Mouse (Mus musculus) stomach, embryonic 15.5 days (tissue): ENCODE measurements around the gene Slfn5. TPM values are rescaled to one million over a fixed set of nuclear protein-coding genes. Genes with fewer than 3 reads are reported as not detected.

Experiments used
- ATAC-seq: fragments of 200-750 bp; cut with Nextera tagmentation; 2 replicates; pipeline ENCODE4 v1.8.0; 2017; ENCODE audit warnings: low read depth, moderate number of reproducible peaks, moderate TSS enrichment; ENCODE audit not compliant: insufficient read depth, low FRiP score
- H3K27ac ChIP-seq: fragments of 300-500 bp; sonication (generic); 2 replicates; pipeline ENCODE4 v1.5.1; 2015; ENCODE audit warnings: mild to moderate bottlenecking, inconsistent platforms
- H3K27me3 ChIP-seq: fragments of 300-500 bp; sonication (generic); replicated peaks from 2 replicates; pipeline ENCODE4 v1.6.1; 2015; ENCODE audit warnings: inconsistent platforms
- H3K36me3 ChIP-seq: fragments of 300-500 bp; sonication (generic); 2 replicates; pipeline ENCODE4 v1.6.1; 2015; ENCODE audit warnings: inconsistent platforms
- H3K4me1 ChIP-seq: fragments of 300-500 bp; sonication (generic); 2 replicates; pipeline ENCODE4 v1.6.1; 2015; ENCODE audit warnings: inconsistent platforms
- H3K4me2 ChIP-seq: fragments of 300-500 bp; sonication (generic); 2 replicates; pipeline ENCODE4 v1.6.1; 2015; ENCODE audit warnings: mild to moderate bottlenecking, inconsistent platforms
- H3K4me3 ChIP-seq: fragments of 300-500 bp; sonication (generic); replicated peaks from 2 replicates; pipeline ENCODE4 v1.5.1; 2015; ENCODE audit warnings: inconsistent platforms
- H3K9ac ChIP-seq: fragments of 300-500 bp; sonication (generic); 2 replicates; pipeline ENCODE4 v1.6.1; 2015; ENCODE audit warnings: inconsistent platforms
- H3K9me3 ChIP-seq: fragments of 300-500 bp; sonication (generic); 2 replicates; pipeline ENCODE4 v1.6.1; 2016; ENCODE audit warnings: inconsistent platforms
- WGBS: fragments of 180-500 bp; shearing (Covaris S2); methylation state at CpG from one replicate; pipeline ENCODE4 v1.1.7; 2015; 5-methylcytosine and 5-hydroxymethylcytosine counted together
- polyA plus RNA-seq: library from polyadenylated mRNA; unstranded; fragments of >200 nt; fragmentation: Nextera tagmentation; extraction: Ambion mirVana; gene quantifications from 2 replicates; pipeline ENCODE4 v1.2.1, GENCODE M21; 2015

The Slfn5 gene
- 2.4 and 2.5 TPM in 2 replicates for polyA plus RNA-seq

- H3K27me3 ChIP-seq = peaks cover 34% of the 10 kb centered on the region
- peaks cover 13% of the 10 kb centered on the region; the same call in 1 of the 2 replicates for H3K4me1 ChIP-seq
- H3K4me3 ChIP-seq = peak within 1 kb of the TSS; percentile 14
- H3K9ac ChIP-seq = no peak within 1 kb of the TSS
- no peak within 1 kb of the TSS for H3K27ac ChIP-seq
- WGBS = 7% methylated on average over 10 of the region's 10 CpGs
- H3K36me3 ChIP-seq = no peaks in the 10 kb centered on the region
- H3K4me2 ChIP-seq = peak within 1 kb of the TSS; percentile 37
- no peak for ATAC-seq
- no peaks in the 10 kb centered on the region for H3K9me3 ChIP-seq
Observed at GRCm38 (mm10) chr11:82950736-82951481, at the start of gene Slfn5. Gene Slfn5 (plus strand): TSS chr11:82951349.

DNA sequence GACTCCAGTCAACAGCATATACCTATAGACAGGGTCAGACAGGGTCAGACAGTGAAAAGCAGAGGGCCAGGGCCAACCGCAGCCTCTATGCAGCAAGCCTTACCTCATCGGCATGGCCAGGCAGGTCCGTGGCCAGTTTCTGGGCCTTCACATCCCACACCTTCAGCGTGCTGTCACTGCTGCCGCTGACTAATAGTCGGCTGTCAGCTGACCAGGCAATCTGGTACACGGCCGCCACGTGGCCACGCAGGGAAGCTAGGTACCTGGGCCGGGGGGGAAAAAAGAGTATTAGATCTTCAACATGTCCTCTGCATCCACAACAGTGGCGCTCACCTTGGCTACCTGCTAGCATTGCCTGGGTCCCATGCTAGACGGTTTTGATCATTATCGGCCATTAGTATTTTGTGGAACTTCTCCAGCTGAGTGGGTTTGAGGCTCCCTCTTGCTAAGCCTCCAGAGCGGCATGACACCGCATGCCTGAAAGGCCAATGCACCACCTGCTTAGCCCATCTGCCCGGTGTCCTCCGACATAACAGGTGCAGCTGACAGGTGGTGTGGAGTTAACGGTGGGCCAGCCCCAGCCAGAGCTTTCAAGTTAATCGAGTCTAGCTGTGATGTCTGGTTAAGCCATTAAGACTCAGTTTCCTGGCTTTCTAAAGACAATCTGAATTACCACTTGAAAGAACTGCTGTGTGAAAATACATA is 49.4 kb upstream of the Slfn5 start:
- Histone ChIP-seq H3K27me3 (no peaks in the 10 kb centered on the region), H3K36me3 (peaks cover 50% of the 10 kb centered on the region), H3K4me1 (no peaks in the 10 kb centered on the region), H3K27ac (no peak overlapping the region), H3K9me3 (no peaks in the 10 kb centered on the region), H3K4me3 (no peak overlapping the region), H3K4me2 (no peak overlapping the region), H3K9ac (no peak overlapping the region)
- no peak for ATAC-seq
- 91% methylated on average over 20 of the region's 20 CpGs for WGBS

GRCm38 (mm10) chr11:82904952-82905351 is 46.2 kb upstream of the Slfn5 start:
- Histone ChIP-seq H3K9me3 (no peaks in the 10 kb centered on the region), H3K27me3 (no peaks in the 10 kb centered on the region), H3K36me3 (peaks cover 45% of the 10 kb centered on the region), H3K4me3 (no peak overlapping the region), H3K4me1 (peaks cover 6% of the 10 kb centered on the region; the same call in 1 of the 2 replicates), H3K4me2 (no peak overlapping the region), H3K27ac (no peak overlapping the region), H3K9ac (no peak overlapping the region)
- WGBS = 65% methylated on average over 8 of the region's 8 CpGs
- no peak for ATAC-seq

DNA sequence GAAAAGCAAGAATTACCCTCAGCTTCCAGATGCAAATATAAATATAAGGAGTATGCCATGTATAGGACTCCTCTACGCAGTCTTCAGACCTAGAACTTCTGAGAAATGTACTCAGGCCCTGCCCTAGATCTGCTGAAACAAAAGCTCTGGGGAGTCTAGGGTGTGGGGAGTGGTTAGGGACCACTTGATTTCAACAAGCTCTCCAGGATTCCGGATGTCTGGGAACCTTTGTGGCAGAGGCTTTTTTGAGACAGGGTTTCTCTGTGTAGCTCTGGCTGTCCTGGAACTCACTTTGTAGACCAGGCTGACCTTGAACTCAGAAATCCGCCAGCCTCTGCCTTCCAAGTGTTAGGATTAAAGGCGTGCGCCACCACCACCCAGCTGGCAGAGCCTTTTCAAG is 45.3 kb upstream of the Slfn5 start:
- peaks cover 40% of the 10 kb centered on the region for H3K36me3 ChIP-seq
- no peaks in the 10 kb centered on the region for H3K9me3 ChIP-seq
- no peak for ATAC-seq

DNA sequence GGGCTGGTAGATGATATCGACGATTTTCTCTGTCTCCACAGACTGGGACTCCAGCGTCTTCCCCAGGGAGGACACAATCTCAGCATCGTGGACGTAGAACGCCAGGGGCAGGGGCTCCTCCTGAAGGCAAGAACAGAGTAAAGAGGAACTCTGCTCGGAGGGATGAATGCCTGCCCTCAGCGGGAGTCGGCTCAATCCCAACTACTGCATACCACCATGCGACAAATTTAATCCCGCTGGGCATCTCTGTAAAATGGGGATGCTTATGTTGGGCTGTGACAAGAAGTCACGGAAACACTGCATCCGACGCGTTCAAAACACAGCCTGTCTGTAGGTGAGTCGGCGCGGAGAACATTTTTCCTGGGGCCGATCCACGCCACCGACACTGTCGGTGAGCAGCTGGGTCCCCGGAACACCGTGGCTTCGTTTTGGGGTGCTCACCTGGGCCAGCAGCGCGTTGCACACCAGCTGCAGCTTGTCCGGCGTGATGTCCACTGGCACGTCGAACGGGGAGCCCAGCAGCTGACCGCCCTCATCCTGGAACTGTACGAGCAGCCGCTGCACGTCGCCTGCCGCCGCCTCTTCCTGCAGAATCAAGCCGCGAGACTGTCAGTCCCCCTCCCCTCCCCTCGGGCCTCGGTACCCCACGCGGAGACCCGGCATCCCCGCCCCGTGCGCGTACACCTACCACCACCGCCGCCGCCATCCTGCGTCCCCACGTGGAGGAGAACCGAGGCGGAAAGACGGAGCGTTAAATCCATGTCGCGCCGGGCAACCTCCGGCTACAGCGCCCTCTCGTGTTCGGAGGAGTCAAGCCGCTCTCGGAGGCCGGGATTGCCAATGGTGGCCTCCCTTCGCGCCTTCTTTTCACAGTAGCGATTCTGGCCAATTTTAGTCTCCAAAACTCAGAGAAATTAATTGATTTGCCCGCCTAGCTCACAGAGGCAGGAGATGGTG is 43.2 kb upstream of the Slfn5 start, which contains the start of gene Nle1:
Nle1 (minus strand) TSS at position 761 of the 957 bp plus-strand sequence.
- 1% methylated on average over 72 of the region's 73 CpGs for WGBS
- Histone ChIP-seq H3K27ac (no peak within 1 kb of the TSS), H3K9ac (peak within 1 kb of the TSS; percentile 71), H3K4me2 (peak within 1 kb of the TSS; percentile 87), H3K36me3 (peaks cover 26% of the 10 kb centered on the region), H3K4me1 (peaks cover 6% of the 10 kb centered on the region; the same call in 1 of the 2 replicates), H3K4me3 (peak within 1 kb of the TSS; percentile 85), H3K27me3 (no peaks in the 10 kb centered on the region), H3K9me3 (no peaks in the 10 kb centered on the region)
- ATAC-seq = peak; percentile 52; the same call in 1 of the 2 replicates

More for the DNA sequence above, 45.3 kb upstream of the Slfn5 start:
- Histone ChIP-seq H3K27ac (no peak overlapping the region), H3K4me3 (no peak overlapping the region), H3K27me3 (no peaks in the 10 kb centered on the region), H3K9ac (no peak overlapping the region), H3K4me1 (peaks cover 6% of the 10 kb centered on the region; the same call in 1 of the 2 replicates), H3K4me2 (no peak overlapping the region)
- WGBS = 86% methylated on average over 5 of the region's 5 CpGs

- H3K9ac ChIP-seq = no peak overlapping the region
Observed at GRCm38 (mm10) chr11:82908608-82908989, 42.5 kb upstream of the Slfn5 start.

GRCm38 (mm10) chr11:82910250-82910649 is 40.9 kb upstream of the Slfn5 start, which contains the start of gene Unc45b:
Gene Unc45b (plus strand): TSS chr11:82910550.
- Histone ChIP-seq H3K27ac (no peak within 1 kb of the TSS), H3K36me3 (peaks cover 4% of the 10 kb centered on the region; the same call in 1 of the 2 replicates), H3K27me3 (no peaks in the 10 kb centered on the region; the same call in 1 of the 2 replicates), H3K9ac (no peak within 1 kb of the TSS), H3K4me1 (peaks cover 6% of the 10 kb centered on the region; the same call in 1 of the 2 replicates), H3K4me2 (no peak within 1 kb of the TSS), H3K4me3 (no peak within 1 kb of the TSS), H3K9me3 (no peaks in the 10 kb centered on the region)
- no peak for ATAC-seq
- WGBS = 86% methylated on average over 4 of the region's 4 CpGs

More at GRCm38 (mm10) chr11:82908608-82908989, 42.5 kb upstream of the Slfn5 start:
- H3K4me1 ChIP-seq = peaks cover 6% of the 10 kb centered on the region; the same call in 1 of the 2 replicates
- H3K9me3 ChIP-seq = no peaks in the 10 kb centered on the region
- peak overlapping the region; percentile 85 for H3K4me3 ChIP-seq
- no peak overlapping the region for H3K27ac ChIP-seq
- WGBS = 48% methylated on average over 10 of the region's 10 CpGs
- no peak for ATAC-seq
- H3K4me2 ChIP-seq = peak overlapping the region; percentile 87
- H3K27me3 ChIP-seq = no peaks in the 10 kb centered on the region; the same call in 1 of the 2 replicates
- peaks cover 19% of the 10 kb centered on the region for H3K36me3 ChIP-seq

GRCm38 (mm10) chr11:82910679-82911389 is 40.3 kb upstream of the Slfn5 start:
- Histone ChIP-seq H3K36me3 (0 out of 2 replicates have a peak, but pooled peaks cover 3% of the 10 kb centered on the region), H3K4me2 (no peak overlapping the region), H3K9ac (no peak overlapping the region), H3K27me3 (no peaks in the 10 kb centered on the region; the same call in 1 of the 2 replicates), H3K9me3 (no peaks in the 10 kb centered on the region), H3K27ac (no peak overlapping the region), H3K4me3 (no peak overlapping the region), H3K4me1 (peaks cover 6% of the 10 kb centered on the region; the same call in 1 of the 2 replicates)
- WGBS = 64% methylated on average over 11 of the region's 11 CpGs
- ATAC-seq = no peak

DNA sequence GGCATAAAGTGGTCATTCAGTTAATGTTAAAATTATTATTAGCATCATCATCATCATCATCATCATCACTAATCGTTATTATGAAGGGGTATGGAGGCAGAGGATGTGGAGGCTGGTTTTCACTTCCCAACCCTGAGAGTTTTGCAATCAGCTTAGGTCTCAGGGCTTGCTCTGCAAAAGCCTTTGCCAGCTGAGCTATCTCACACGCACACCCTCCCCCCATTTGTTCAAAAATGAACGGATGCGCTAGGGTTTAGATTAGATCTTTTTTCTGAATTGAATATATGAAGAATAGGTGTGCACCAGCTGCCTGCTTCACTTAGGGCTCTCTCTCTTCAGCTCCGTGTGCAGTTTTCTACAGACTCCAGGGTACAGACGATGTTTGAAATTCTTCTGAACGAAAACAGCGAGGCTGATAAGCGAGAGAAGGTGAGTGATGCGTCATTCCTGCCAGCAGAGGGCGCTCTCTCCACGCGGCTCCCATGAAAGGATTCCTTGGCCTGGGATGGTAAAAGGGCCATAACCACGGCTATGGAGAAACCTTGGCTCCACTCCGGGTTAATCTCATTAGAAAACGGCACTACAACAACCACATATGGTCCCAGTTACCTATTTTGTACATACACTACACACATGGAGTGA is 36.3 kb upstream of the Slfn5 start:
- Histone ChIP-seq H3K9ac (no peak overlapping the region), H3K9me3 (no peaks in the 10 kb centered on the region), H3K27me3 (no peaks in the 10 kb centered on the region; the same call in 1 of the 2 replicates), H3K4me3 (no peak overlapping the region), H3K4me2 (peak overlapping the region; percentile 39; the same call in 1 of the 2 replicates), H3K27ac (no peak overlapping the region), H3K4me1 (no peaks in the 10 kb centered on the region), H3K36me3 (no peaks in the 10 kb centered on the region)
- 8% methylated on average over 16 of the region's 16 CpGs for WGBS
- peak; percentile 35; the same call in 1 of the 2 replicates for ATAC-seq

DNA sequence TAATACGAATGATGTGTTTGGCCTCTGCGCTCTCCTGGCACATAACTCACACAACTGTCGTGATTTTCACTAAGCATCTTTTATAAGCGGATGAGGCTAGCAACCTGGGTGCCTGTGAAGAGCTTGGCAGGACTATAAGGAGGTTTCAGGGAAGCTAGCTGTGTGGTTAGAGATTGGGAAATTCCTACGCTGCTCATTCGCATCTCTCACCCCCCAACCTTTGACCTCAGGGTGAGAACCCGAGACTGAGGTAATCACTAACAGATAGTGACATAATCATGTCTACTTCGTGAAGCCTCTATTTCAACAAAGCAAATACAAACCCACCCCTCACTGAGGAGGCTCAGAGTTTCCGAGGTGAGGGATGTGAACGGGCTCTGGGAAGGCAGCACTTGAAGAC is 30.4 kb upstream of the Slfn5 start:
- WGBS = 46% methylated on average over 10 of the region's 10 CpGs
- H3K4me3 ChIP-seq = no peak overlapping the region
- peaks cover 7% of the 10 kb centered on the region for H3K27me3 ChIP-seq
- ATAC-seq = no peak
- H3K4me1 ChIP-seq = no peaks in the 10 kb centered on the region
- no peak overlapping the region for H3K4me2 ChIP-seq
- H3K27ac ChIP-seq = no peak overlapping the region
- H3K9ac ChIP-seq = no peak overlapping the region
- H3K9me3 ChIP-seq = no peaks in the 10 kb centered on the region
- no peaks in the 10 kb centered on the region for H3K36me3 ChIP-seq
